Mouse (Mus musculus) kidney, adult 8-10 months (tissue): ENCODE measurements at regions not wholly inside any gene's neighbourhood (a gene's known extent, or its start where the extent isn't known, plus 50 kb on each side); places are given as distances from the start of the nearest gene placed in this dataset.

ENCODE experiments used
- DNase-seq, 2 experiments: peaks; one replicate each; pipeline ENCODE4 v3.0.0; 2022

GRCm38 (mm10) chr13:48115890-48116289 is 145.1 kb upstream of the Id4 start:
- no peak for DNase-seq

GRCm38 (mm10) chr13:48126582-48126981 is 134.4 kb upstream of the Id4 start:
- peak; percentile 15 to 56 for DNase-seq

- DNase-seq, result peak; percentile 78 to 90
Observed at GRCm38 (mm10) chr13:48130724-48131123, 130.3 kb upstream of the Id4 start.

- peak; percentile 25 to 42 for DNase-seq
Observed at GRCm38 (mm10) chr13:48131681-48132080, 129.3 kb upstream of the Id4 start.

- DNase-seq, result no peak
Observed at GRCm38 (mm10) chr13:48145976-48146375, 115.1 kb upstream of the Id4 start.

- DNase-seq, result no peak
Observed at GRCm38 (mm10) chr13:48147061-48147460, 114.0 kb upstream of the Id4 start.

- no peak for DNase-seq
Observed at GRCm38 (mm10) chr13:48153248-48153647, 107.8 kb upstream of the Id4 start.

GRCm38 (mm10) chr13:48153684-48154413 is 107.2 kb upstream of the Id4 start:
- DNase-seq, result no peak

- DNase-seq, result no peak
Observed at GRCm38 (mm10) chr13:48154414-48155105, 106.5 kb upstream of the Id4 start.

- DNase-seq, result no peak
Observed at GRCm38 (mm10) chr13:48159020-48159910, 101.8 kb upstream of the Id4 start.

- no peak for DNase-seq
Observed at GRCm38 (mm10) chr13:48160161-48160560, 100.9 kb upstream of the Id4 start.

GRCm38 (mm10) chr13:48161339-48161738 is 99.7 kb upstream of the Id4 start:
- DNase-seq, result no peak

- DNase-seq, result no peak
Observed at GRCm38 (mm10) chr13:48164586-48164985, 96.4 kb upstream of the Id4 start.

GRCm38 (mm10) chr13:48165838-48166237 is 95.2 kb upstream of the Id4 start:
- DNase-seq, result no peak

- DNase-seq, result no peak
Observed at GRCm38 (mm10) chr13:48167976-48168375, 93.1 kb upstream of the Id4 start.

- no peak for DNase-seq
Observed at GRCm38 (mm10) chr13:48171309-48171953, 89.6 kb upstream of the Id4 start.

GRCm38 (mm10) chr13:48171994-48172393 is 89.0 kb upstream of the Id4 start:
- DNase-seq, result no peak

- no peak for DNase-seq
Observed at GRCm38 (mm10) chr13:48192476-48192875, 68.6 kb upstream of the Id4 start.

GRCm38 (mm10) chr13:48193942-48194341 is 67.1 kb upstream of the Id4 start:
- DNase-seq, result no peak

GRCm38 (mm10) chr13:48207824-48208223 is 53.2 kb upstream of the Id4 start:
- DNase-seq, result no peak
